Mouse (Mus musculus) brain, adult 2 months (tissue): ENCODE data around the gene Sez6l.
"Not testable (repeated sequence)": the region's sequence is repeated elsewhere in the genome, so short reads cannot be mapped to it uniquely, and the experiment has no call there.

Source experiments
- DNase-seq: peaks from one replicate; pipeline ENCODE4 v3.0.0; 2011; ENCODE audit warnings: low read depth, low spot score

Gene Sez6l

GRCm38 (mm10) chr5:112433004-112433403 lies 144.0 kb downstream of the Sez6l start:
- DNase-seq, result peak; percentile 90

GRCm38 (mm10) chr5:112432033-112432432 lies 145.0 kb downstream of the Sez6l start:
- DNase-seq, result peak; percentile 66

GRCm38 (mm10) chr5:112431120-112431775 lies 145.7 kb downstream of the Sez6l start:
- no peak for DNase-seq

GRCm38 (mm10) chr5:112428944-112429343 lies 148.0 kb downstream of the Sez6l start:
- peak; percentile 88 for DNase-seq

- DNase-seq, result peak; percentile 78
These were observed 149.7 kb downstream of the Sez6l start for GRCm38 (mm10) chr5:112427283-112427682.

- DNase-seq, result no peak
These were observed 150.3 kb downstream of the Sez6l start for GRCm38 (mm10) chr5:112426635-112427034.

GRCm38 (mm10) chr5:112419535-112419934 lies 157.4 kb downstream of the Sez6l start:
- peak; percentile 36 for DNase-seq

GRCm38 (mm10) chr5:112418023-112418422 lies 159.0 kb downstream of the Sez6l start:
- peak; percentile 70 for DNase-seq

- DNase-seq, result no peak
These were observed 160.3 kb downstream of the Sez6l start for GRCm38 (mm10) chr5:112416673-112417072.

- not testable (repeated sequence) for DNase-seq
These were observed 164.2 kb downstream of the Sez6l start for GRCm38 (mm10) chr5:112412781-112413180.

- peak; percentile 87 for DNase-seq
These were observed 165.3 kb downstream of the Sez6l start for GRCm38 (mm10) chr5:112411514-112412335.

GRCm38 (mm10) chr5:112411072-112411471 lies 165.9 kb downstream of the Sez6l start:
- DNase-seq, result peak; percentile 50

GRCm38 (mm10) chr5:112409274-112409673 lies 167.7 kb downstream of the Sez6l start:
- DNase-seq, result no peak

GRCm38 (mm10) chr5:112406017-112406416 lies 171.0 kb downstream of the Sez6l start:
- DNase-seq, result no peak

- no peak for DNase-seq
These were observed 174.5 kb downstream of the Sez6l start for GRCm38 (mm10) chr5:112402437-112402836.

- DNase-seq, result no peak
These were observed 177.7 kb downstream of the Sez6l start for GRCm38 (mm10) chr5:112399284-112399683.

- peak; percentile 57 for DNase-seq
These were observed 180.9 kb downstream of the Sez6l start for GRCm38 (mm10) chr5:112396066-112396465.

- peak; percentile 91 for DNase-seq
These were observed 182.1 kb downstream of the Sez6l start, which contains the start of gene Asphd2 for GRCm38 (mm10) chr5:112394779-112395443. Gene Asphd2 (minus strand): TSS chr5:112394866.

- peak; percentile 56 for DNase-seq
These were observed 182.6 kb downstream of the Sez6l start for GRCm38 (mm10) chr5:112394415-112394763.

GRCm38 (mm10) chr5:112393741-112394414 lies 183.1 kb downstream of the Sez6l start:
- DNase-seq, result peak; percentile 35

- peak; percentile 58 for DNase-seq
These were observed 185.2 kb downstream of the Sez6l start for GRCm38 (mm10) chr5:112391676-112392323.
